Mouse (Mus musculus) lung, postnatal 0 days (tissue): Measurements from ENCODE around the gene Ubr3. TPM values are rescaled to one million over a fixed set of nuclear protein-coding genes. Genes with fewer than 3 reads are reported as not detected.

ENCODE experiments used
- ATAC-seq: fragments of 200-750 bp; cut with Nextera tagmentation; 2 replicates; pipeline ENCODE4 v1.8.0; 2017; ENCODE audit warnings: moderate library complexity
- DNase-seq: peaks from one replicate; pipeline ENCODE4 v3.0.0-alpha.2; 2016; ENCODE audit warnings: low spot score
- H3K27ac ChIP-seq: fragments of 300-500 bp; sonication (generic); 2 replicates; pipeline ENCODE4 v1.5.1; 2014; ENCODE audit warnings: antibody characterized with exemption, mild to moderate bottlenecking, low read length, mixed read lengths
- H3K27me3 ChIP-seq: fragments of 300-500 bp; sonication (generic); replicated peaks from 2 replicates; pipeline ENCODE4 v1.6.1; 2014; ENCODE audit warnings: low read length, mixed read lengths; ENCODE audit not compliant: insufficient read depth
- H3K36me3 ChIP-seq: fragments of 300-500 bp; sonication (generic); 2 replicates; pipeline ENCODE4 v1.6.1; 2014; ENCODE audit warnings: low read length, mixed read lengths; ENCODE audit not compliant: insufficient read depth
- H3K4me1 ChIP-seq: fragments of 300-500 bp; sonication (generic); 2 replicates; pipeline ENCODE4 v1.6.1; 2014; ENCODE audit warnings: antibody characterized with exemption, low read depth, low read length, mixed read lengths; ENCODE audit not compliant: insufficient read depth
- H3K4me2 ChIP-seq: fragments of 300-500 bp; sonication (generic); replicated peaks from 2 replicates; pipeline ENCODE4 v1.6.1; 2014; ENCODE audit warnings: low read depth, mild to moderate bottlenecking, low read length, moderate library complexity, mixed read lengths
- H3K4me3 ChIP-seq: fragments of 300-500 bp; sonication (generic); 2 replicates; pipeline ENCODE4 v1.5.1; 2014; ENCODE audit warnings: low read depth, low read length
- H3K9ac ChIP-seq: fragments of 300-500 bp; sonication (generic); replicated peaks from 2 replicates; pipeline ENCODE4 v1.6.1; 2014; ENCODE audit warnings: low read depth, mild to moderate bottlenecking
- H3K9me3 ChIP-seq: fragments of 300-500 bp; sonication (generic); 2 replicates; pipeline ENCODE4 v1.6.1; 2016; ENCODE audit warnings: low read length, mixed read lengths
- CTCF ChIP-seq: IDR thresholded peaks from 2 replicates; pipeline ENCODE4 v1.5.1; 2016; ENCODE audit warnings: antibody characterized with exemption, mild to moderate bottlenecking
- EP300 ChIP-seq: IDR thresholded peaks from 2 replicates; pipeline ENCODE4 v1.6.1; 2016; ENCODE audit warnings: antibody characterized with exemption, mild to moderate bottlenecking, control low read depth
- WGBS: fragments of 180-500 bp; shearing (Covaris S2); extraction: QIAGEN DNeasy Blood & Tissue Kit; methylation state at CpG from one replicate; pipeline ENCODE4 v1.1.7; 2014; 5-methylcytosine and 5-hydroxymethylcytosine counted together
- polyA plus RNA-seq: library from polyadenylated mRNA; unstranded; fragments of >200 nt; fragmentation: Nextera tagmentation; extraction: Ambion mirVana; gene quantifications from 2 replicates; pipeline ENCODE4 v1.2.1, GENCODE M21; 2015

Ubr3 gene
- polyA plus RNA-seq, 1 experiment from 2014 or later, result 10.4 TPM

GRCm38 (mm10) chr2:69888957-69889356 lies 8.1 kb upstream of the Ubr3 start:
- WGBS, result 64% methylated on average over 2 of the region's 2 CpGs

GRCm38 (mm10) chr2:69890843-69891242 lies 6.2 kb upstream of the Ubr3 start:
- Histone ChIP-seq H3K27me3 (no peaks in the 10 kb centered on the region), H3K4me3 (no peak overlapping the region), H3K9ac (no peak overlapping the region), H3K4me1 (no peaks in the 10 kb centered on the region), H3K4me2 (no peak overlapping the region), H3K27ac (no peak overlapping the region), H3K36me3 (no peaks in the 10 kb centered on the region), H3K9me3 (no peaks in the 10 kb centered on the region)
- DNase-seq (no peak), ATAC-seq (no peak)
- WGBS, result 58% methylated on average over 7 of the region's 7 CpGs
- TF ChIP-seq EP300, result no peak
- no peak for TF ChIP-seq CTCF

More at GRCm38 (mm10) chr2:69888957-69889356, 8.1 kb upstream of the Ubr3 start:
- Histone ChIP-seq H3K4me3 (no peak overlapping the region), H3K4me2 (no peak overlapping the region), H3K9ac (no peak overlapping the region), H3K36me3 (no peaks in the 10 kb centered on the region), H3K4me1 (peaks cover 4% of the 10 kb centered on the region; the same call in 1 of the 2 replicates), H3K27ac (no peak overlapping the region), H3K27me3 (no peaks in the 10 kb centered on the region), H3K9me3 (no peaks in the 10 kb centered on the region)
- TF ChIP-seq EP300, result no peak
- ATAC-seq, result no peak
- no peak for DNase-seq

- TF ChIP-seq CTCF, result no peak
- TF ChIP-seq EP300, result no peak
- H3K9me3 ChIP-seq, result no peaks in the 10 kb centered on the region
- H3K4me2 ChIP-seq, result no peak overlapping the region
- ATAC-seq (no peak), DNase-seq (no peak)
- H3K27me3 ChIP-seq, result no peaks in the 10 kb centered on the region
- H3K9ac ChIP-seq, result no peak overlapping the region
- H3K36me3 ChIP-seq, result no peaks in the 10 kb centered on the region
- H3K4me3 ChIP-seq, result no peak overlapping the region
- no peaks in the 10 kb centered on the region for H3K4me1 ChIP-seq
- H3K27ac ChIP-seq, result no peak overlapping the region
- 75% methylated on average over 1 of the region's 1 CpGs for WGBS
Measured at GRCm38 (mm10) chr2:69893145-69893544, 3.9 kb upstream of the Ubr3 start.

- Histone ChIP-seq H3K9me3 (no peaks in the 10 kb centered on the region), H3K27me3 (no peaks in the 10 kb centered on the region), H3K9ac (no peak overlapping the region), H3K4me2 (no peak overlapping the region), H3K36me3 (no peaks in the 10 kb centered on the region), H3K27ac (no peak overlapping the region), H3K4me1 (no peaks in the 10 kb centered on the region), H3K4me3 (no peak overlapping the region)
- ATAC-seq (no peak), DNase-seq (no peak)
- TF ChIP-seq CTCF (no peak), EP300 (no peak)
- WGBS, result 62% methylated on average over 5 of the region's 5 CpGs
Measured at GRCm38 (mm10) chr2:69893891-69894290, 3.2 kb upstream of the Ubr3 start.

GRCm38 (mm10) chr2:69895502-69896223 lies 1.4 kb upstream of the Ubr3 start:
- WGBS, result 60% methylated on average over 14 of the region's 14 CpGs
- H3K27ac ChIP-seq, result no peak overlapping the region
- H3K4me3 ChIP-seq, result no peak overlapping the region
- H3K4me1 ChIP-seq, result no peaks in the 10 kb centered on the region
- TF ChIP-seq CTCF, result peak; percentile 58
- no peak for TF ChIP-seq EP300
- no peak overlapping the region for H3K9ac ChIP-seq
- H3K27me3 ChIP-seq, result no peaks in the 10 kb centered on the region
- no peak overlapping the region for H3K4me2 ChIP-seq
- DNase-seq (no peak), ATAC-seq (no peak)
- no peaks in the 10 kb centered on the region for H3K9me3 ChIP-seq
- H3K36me3 ChIP-seq, result no peaks in the 10 kb centered on the region

GRCm38 (mm10) chr2:69896224-69896581 lies 843 bp upstream of the Ubr3 start:
- Histone ChIP-seq H3K9me3 (no peaks in the 10 kb centered on the region), H3K36me3 (no peaks in the 10 kb centered on the region), H3K4me2 (no peak overlapping the region), H3K9ac (no peak overlapping the region), H3K4me1 (no peaks in the 10 kb centered on the region), H3K27ac (no peak overlapping the region), H3K4me3 (no peak overlapping the region), H3K27me3 (no peaks in the 10 kb centered on the region)
- ATAC-seq (no peak), DNase-seq (no peak)
- no peak for TF ChIP-seq EP300
- no peak for TF ChIP-seq CTCF
- WGBS, result 91% methylated on average over 4 of the region's 4 CpGs
